Mouse (Mus musculus) retina, postnatal 1 day (tissue): Measurements from ENCODE around the gene Zmiz1.

ENCODE experiments used
- DNase-seq: peaks from one replicate; pipeline ENCODE4 v3.0.0-alpha.2; 2012

Zmiz1 gene

DNA sequence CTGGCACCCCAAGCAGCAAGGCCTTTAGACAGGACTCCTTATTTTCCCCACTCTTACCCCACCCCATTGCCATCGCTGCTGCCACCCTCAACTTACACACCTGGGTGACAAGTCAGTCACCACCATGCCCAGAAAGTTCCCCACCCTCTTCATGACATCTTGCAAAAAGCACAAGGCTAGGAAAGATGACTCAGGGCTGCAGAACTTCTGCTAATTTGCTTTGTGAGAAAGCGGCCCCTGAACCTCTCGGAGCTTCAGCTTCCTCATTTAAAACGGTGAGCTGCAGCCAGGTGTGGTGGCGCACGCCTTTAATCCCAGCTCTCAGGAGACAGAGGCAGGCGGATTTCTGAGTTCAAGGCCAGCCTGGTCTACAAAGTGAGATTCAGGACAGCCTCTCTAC is 141.4 kb downstream of the Zmiz1 start:
- DNase-seq: no peak

- no peak for DNase-seq
These were observed 142.0 kb downstream of the Zmiz1 start for GRCm38 (mm10) chr14:25600951-25601350.

DNA sequence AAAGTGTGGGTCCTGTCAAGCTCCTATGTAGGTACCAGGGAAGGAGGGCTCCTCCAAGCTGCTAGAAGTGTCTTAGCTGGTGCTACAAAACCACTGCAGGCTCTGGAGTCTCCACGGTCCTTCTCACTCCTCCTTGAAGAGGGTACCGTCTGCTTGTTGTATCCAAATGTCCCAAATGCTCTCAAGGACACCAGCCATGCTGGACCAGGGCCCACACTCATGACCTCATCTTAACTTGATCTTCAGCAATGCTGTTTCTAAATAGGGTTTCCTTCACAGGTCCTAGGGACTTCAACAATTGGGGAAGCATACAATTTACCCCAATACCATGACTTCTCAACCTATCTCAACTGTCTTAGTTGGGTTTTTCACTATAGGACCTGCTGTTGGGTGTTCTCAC is 143.0 kb downstream of the Zmiz1 start:
- DNase-seq: no peak

DNA sequence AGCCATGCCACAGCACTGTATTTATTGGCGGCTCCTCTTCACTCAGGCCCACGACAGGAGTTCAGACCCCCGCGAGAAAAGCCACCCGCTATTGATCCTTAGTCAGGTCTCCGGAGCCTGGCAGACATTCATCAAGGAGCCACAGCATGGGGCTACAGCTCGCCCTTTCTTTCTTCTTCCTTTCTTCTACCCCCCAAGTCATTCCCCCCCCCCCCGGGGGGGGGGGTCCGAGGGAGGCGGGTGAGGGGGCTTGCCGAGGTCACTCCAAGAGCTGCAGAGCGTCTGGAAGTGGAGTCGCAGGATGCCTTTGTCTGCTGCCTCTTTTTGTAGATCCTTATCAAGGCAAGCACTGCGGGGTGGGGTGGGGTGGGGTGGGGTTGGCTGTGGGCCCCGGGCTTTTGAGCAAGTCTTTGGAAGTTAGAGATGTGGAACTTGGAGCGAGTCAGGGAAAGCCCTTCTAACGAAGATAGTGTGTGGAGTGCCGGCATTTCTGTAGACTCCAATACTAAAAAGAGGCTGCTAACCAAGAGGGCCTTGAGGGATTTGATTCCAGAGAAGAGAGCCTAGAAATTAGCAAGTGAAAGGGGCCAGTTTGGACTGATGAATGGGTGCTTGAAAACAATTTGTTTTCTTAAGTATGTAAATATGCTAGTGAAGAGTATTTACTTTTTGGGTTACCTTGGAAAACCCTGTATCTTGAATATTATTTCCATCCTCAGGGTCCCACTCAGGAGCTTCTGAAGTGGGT is 145.6 kb downstream of the Zmiz1 start:
- no peak for DNase-seq

DNA sequence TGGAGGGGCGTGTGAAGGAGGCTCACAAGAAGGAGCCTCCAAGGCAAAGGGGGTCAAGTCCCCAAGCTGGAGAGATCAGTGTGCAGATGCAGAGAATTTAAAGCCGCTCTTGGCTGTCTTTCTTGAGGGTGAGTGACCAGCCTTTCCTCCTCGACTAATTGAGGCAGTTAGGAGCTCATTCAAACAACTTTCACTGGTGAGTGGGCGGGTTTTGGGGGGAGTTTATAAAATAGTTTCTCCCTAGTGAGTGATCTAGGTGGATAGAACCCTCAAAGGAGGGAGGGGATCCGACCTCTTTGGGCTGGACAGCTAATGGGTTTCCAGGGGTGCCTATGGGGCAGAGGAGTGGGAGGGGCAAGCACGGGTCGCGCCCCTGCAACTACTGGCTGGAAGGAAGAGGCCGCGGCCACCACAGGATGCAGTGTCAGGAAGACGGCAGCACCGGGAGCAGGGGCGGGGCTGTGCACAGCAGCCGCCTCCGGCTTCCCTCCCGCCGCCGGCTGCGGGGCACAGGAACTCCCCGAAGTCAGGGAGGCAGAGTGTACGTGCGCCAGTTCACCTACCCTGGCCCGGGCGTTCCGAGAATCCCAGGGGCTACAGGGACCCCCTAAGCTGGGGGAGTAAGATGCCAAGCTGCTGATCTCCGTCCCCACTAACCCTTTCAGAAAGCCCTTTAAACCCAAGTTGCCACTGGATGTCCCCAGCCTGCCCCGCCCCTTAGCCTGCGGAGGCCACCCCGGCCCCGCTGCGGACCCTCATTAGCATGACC is 147.6 kb downstream of the Zmiz1 start:
- no peak for DNase-seq

- DNase-seq: peak; percentile 92
These were observed 148.4 kb downstream of the Zmiz1 start for GRCm38 (mm10) chr14:25607141-25607967.

GRCm38 (mm10) chr14:25607968-25608491 is 149.0 kb downstream of the Zmiz1 start:
- DNase-seq: peak; percentile 82

DNA sequence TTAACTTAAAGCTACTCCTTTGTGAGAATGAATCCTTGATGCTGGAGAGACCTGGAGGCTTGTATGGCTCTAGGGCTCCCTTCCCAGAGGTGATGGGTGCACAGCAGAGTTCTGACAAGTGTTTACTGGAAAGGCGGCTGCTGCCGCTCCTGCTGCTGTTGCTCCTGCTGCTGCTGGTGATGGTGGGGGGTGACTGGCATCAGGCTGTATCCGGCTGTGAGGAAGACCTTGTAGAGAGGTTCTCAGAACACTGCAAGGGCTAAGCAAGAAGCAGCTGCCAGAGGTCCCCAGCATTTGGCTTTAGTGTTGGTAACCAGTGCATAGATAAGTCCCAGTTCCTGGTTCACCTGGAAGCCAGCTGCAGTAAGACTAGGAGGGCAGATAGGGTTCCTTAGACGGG is 149.6 kb downstream of the Zmiz1 start:
- no peak for DNase-seq

DNA sequence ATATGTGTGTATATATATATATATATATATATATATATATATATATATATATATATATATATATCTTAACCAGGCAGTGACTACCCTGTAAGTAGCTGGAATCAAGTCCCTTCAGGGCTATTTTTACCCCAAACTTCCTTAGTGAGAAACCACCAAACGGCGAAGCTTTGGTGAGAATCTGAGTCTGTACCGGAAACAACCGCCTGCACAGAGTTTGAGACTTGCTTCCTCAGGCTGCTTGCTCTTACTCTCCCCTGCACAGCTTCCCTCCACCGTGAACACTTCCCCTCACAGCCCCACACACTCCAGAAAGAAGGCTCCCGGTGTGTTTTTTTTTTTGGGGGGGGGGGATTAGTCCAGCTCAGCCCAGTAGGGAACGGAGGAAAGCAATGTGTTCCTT is 150.4 kb downstream of the Zmiz1 start:
- no peak for DNase-seq

GRCm38 (mm10) chr14:25610396-25611158 is 151.6 kb downstream of the Zmiz1 start:
- DNase-seq: no peak

- DNase-seq: peak; percentile 59
These were observed 152.2 kb downstream of the Zmiz1 start for GRCm38 (mm10) chr14:25611159-25611697.

DNA sequence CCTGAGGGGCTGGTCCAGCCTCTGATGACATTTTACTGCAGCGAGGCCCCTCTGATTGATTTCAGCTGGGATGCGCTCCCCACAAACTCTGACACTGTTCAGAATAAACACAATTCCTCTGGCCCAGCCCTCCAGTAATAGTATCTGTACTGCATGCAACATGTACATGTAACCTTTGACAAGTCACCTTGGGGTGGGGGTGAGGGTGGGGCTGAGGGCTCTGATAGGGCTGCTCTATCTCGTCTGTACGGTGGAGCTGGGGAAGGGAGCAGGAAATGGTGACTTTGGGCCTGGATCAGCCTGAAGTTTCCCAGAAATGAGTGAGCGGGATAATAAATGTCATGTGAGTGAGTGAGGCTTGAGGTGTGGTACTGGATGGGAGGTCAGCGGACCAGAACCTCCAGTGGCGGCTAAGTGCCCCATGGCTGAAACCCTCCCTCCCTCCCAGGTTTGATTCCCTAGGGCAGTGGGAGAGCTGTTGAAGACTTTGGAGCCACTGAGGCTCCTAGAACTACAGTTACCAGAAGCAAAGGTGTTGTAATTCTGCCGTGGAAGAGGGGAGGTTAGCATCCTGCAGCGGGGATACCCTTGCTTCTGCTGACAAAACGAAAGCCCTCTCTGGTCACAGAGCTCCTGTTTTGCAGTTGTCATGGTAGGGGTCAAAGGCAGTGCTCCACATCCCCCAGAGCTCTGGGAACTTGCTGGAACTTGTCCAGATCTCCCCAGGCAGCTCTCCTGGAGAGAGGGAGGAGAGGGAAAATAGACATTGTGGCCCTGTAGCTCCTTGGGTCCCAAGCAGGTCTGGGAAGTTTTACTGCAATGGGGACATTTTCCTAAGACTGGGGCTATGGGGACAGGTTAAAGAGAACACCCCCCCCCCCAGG is 153.1 kb downstream of the Zmiz1 start:
- no peak for DNase-seq

- no peak for DNase-seq
These were observed 155.1 kb downstream of the Zmiz1 start for GRCm38 (mm10) chr14:25613942-25614575.

- no peak for DNase-seq
These were observed 155.7 kb downstream of the Zmiz1 start for GRCm38 (mm10) chr14:25614684-25615083.

- DNase-seq: peak; percentile 41
These were observed 156.6 kb downstream of the Zmiz1 start for GRCm38 (mm10) chr14:25615602-25616001.

DNA sequence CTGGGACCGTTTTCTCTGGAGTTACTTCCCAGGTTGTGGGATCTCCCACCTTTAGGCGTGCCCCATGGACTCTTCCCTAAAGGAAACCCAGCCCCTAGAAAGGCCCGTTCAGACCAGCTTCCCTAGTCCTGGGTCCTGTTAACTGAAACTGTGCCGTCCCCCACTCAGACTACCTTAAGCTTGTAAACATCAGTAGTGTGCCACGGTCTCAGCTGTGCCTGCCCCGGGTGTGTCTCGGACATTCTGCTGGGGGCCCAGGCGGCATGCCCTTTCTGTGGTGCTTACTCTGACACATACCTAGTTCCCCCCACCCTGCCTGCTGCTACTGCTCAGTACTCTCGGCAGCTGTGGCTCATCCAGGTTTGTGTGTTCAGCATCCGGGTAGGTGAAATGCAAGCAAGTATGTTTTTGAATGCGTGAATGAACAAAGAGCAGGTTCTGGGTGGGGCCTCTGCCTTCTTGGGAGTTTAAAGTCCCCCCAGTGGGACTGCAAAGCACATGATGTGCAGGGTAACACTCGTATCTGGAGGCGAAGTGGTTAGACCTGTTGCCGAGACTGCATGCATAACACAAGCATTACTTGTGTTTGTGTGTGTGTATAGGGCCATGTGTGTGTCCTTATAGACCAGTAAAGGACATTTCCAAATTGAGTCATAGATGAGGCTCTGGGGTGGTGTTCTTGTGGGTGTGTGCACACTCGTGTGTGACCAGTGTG is 157.2 kb downstream of the Zmiz1 start:
- no peak for DNase-seq

GRCm38 (mm10) chr14:25617264-25617663 is 158.3 kb downstream of the Zmiz1 start:
- DNase-seq: peak; percentile 57

DNA sequence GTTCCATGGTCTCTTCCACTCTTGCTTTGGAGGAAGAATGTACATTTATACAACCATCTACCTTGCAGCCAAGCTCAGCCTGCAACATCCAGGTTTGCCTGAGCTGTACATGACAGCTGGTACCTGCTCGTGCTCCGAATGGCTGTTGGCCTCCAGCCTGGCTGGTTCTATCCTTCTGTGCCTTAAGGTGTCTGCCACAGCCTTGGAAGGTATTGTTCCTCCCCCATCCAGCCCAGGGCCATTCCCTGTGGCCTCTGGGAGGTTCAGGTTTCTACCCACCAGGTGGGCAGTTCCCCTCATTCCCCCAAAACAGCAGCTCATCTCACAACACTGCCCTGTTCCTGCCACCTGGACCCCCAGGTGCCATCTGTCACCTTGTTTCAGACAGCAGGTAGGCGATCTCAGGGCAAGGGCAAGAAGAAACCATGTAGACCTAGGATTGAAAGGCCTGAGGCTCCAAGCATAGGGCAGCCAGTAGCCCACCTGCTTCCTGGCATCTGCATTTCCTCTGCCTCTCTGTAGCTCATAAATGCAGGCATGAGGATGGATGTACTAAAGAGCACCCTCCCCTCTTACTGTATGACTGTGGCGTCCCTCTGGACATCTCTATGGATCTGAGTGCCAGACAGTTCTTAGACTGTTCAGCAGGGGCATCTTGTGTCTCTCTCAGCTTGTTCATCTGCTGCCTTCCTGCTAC is 160.2 kb downstream of the Zmiz1 start:
- no peak for DNase-seq

DNA sequence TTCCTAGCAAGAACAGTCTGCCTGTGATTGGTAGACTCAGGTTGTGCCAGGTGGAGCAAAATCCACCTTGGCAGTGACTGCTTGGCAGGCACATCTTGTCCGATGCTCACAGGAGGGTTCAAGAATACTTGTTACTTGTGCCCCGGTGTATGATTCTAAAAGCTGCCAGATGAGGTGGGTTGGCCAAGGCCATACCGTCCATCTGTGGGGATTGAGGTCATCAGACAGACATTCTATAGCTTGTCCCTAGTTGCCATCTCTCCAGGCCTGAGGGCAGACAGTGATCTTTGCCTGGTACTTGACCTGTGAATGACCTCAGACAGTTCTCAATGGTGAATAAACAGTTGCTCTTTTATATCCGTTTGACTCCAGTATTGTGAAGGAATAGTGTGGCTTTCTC is 161.8 kb downstream of the Zmiz1 start:
- DNase-seq: peak; percentile 33
